Mouse (Mus musculus) macrophage (primary cell): ENCODE data around the gene Kpna6. TPM values are rescaled to one million over a fixed set of nuclear protein-coding genes. Genes with fewer than 3 reads are reported as not detected.

Experiments used
- H3K27ac ChIP-seq: fragments of 350-480 bp; formaldehyde crosslinking; 2 replicates; pipeline ENCODE4 v1.9.0; 2021
- H3K36me3 ChIP-seq: fragments of 350-480 bp; formaldehyde crosslinking; 2 replicates; pipeline ENCODE4 v1.9.0; 2021; ENCODE audit errors: inconsistent target
- H3K4me3 ChIP-seq: fragments of 350-480 bp; formaldehyde crosslinking; 2 replicates; pipeline ENCODE4 v1.9.0; 2021; ENCODE audit errors: inconsistent target
- H3K79me2 ChIP-seq: fragments of 350-480 bp; formaldehyde crosslinking; 2 replicates; pipeline ENCODE4 v1.9.0; 2021; ENCODE audit errors: inconsistent target
- WGBS: methylation state at CpG from one replicate; pipeline ENCODE4 v1.1.7; 2026; ENCODE audit warnings: inconsistent platforms; ENCODE audit not compliant: missing documents; 5-methylcytosine and 5-hydroxymethylcytosine counted together
- polyA plus RNA-seq: library from polyadenylated mRNA; stranded (reverse); fragments of 250-400 nt; gene quantifications from 3 replicates; pipeline ENCODE4 v1.2.4, GENCODE M21; 2018; ENCODE audit warnings: inconsistent platforms

Kpna6 gene
- polyA plus RNA-seq, 1 experiment from 2014 or later: 30.7 TPM

DNA sequence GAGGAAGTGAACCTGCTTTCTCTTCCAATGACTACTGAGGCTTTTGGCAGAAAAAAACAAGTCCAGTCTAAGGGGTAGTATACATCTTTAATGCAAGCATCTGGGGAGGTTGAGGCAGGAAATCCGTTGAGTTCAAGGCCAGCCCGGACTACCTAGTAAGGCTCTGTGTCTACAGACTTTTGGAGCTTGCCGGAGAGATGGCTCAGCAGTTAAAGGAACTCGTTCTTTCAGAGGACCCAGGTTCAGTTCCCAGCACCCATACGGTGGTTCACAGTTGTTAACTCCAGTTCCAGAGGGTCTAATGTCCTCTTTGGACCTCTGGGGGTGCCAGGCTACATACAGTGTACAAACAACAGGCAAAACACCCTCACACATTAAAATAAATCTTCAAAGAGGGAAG lies 54.5 kb downstream of the Kpna6 start:
- Histone ChIP-seq H3K4me3 (peak overlapping the region; percentile 94), H3K79me2 (peaks cover 21% of the 10 kb centered on the region), H3K27ac (peak overlapping the region; percentile 65), H3K36me3 (peaks cover 16% of the 10 kb centered on the region; the same call in 1 of the 2 replicates)
- 95% methylated on average over 5 of the region's 5 CpGs for whole genome bisulfite sequencing

DNA sequence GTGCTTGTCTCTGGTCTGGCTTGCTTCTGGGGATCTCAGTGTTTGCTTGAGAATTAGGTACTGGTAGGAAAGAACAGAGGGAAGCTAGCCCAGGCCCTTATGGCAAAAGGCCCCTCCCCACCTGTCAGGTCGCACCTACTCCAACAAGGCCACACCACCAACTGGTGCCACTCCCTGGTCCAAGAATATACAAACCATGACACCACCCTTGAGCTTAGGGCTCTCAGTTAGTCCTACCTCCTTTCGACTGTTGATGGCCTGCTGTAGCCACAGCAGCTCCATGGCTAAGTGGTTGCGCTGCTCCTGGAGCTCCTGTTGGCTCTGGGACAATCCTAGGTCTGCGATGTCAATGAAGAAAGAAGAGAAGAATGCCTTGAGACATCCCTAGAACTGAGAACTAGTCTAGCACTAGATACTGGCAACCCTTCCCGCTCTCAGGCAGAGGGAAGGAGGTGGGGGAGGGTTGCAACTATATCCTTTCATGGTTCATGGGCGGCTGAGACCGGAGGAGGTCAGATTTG lies 55.4 kb downstream of the Kpna6 start:
- no peak overlapping the region for H3K27ac ChIP-seq
- H3K79me2 ChIP-seq: peaks cover 13% of the 10 kb centered on the region; the same call in 1 of the 2 replicates
- 95% methylated on average over 6 of the region's 7 CpGs for WGBS
- H3K36me3 ChIP-seq: peaks cover 16% of the 10 kb centered on the region; the same call in 1 of the 2 replicates
- no peak overlapping the region for H3K4me3 ChIP-seq

DNA sequence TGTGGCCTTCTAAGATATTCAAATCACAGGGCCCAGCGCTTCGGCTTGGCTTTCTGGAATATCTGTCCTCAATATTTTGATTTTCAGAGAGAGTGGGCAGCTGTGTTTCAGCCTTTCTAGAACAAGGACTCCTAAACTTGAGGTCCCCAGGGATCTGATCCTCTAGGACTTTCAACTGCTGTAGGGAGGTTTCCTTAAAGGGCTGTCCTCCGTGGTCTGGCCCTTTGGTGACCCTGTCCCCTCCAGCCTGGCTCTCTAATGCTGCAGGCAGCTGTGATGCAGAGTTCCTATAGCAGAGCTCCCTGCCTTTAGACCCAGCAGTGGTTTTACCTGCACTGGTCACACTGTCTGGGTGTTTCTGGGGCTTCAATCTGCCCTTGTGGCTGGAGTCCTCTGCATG lies 55.9 kb downstream of the Kpna6 start:
- Histone ChIP-seq H3K36me3 (peaks cover 16% of the 10 kb centered on the region; the same call in 1 of the 2 replicates), H3K79me2 (peaks cover 7% of the 10 kb centered on the region; the same call in 1 of the 2 replicates), H3K4me3 (no peak overlapping the region), H3K27ac (no peak overlapping the region)
- WGBS: 94% methylated on average over 3 of the region's 3 CpGs

DNA sequence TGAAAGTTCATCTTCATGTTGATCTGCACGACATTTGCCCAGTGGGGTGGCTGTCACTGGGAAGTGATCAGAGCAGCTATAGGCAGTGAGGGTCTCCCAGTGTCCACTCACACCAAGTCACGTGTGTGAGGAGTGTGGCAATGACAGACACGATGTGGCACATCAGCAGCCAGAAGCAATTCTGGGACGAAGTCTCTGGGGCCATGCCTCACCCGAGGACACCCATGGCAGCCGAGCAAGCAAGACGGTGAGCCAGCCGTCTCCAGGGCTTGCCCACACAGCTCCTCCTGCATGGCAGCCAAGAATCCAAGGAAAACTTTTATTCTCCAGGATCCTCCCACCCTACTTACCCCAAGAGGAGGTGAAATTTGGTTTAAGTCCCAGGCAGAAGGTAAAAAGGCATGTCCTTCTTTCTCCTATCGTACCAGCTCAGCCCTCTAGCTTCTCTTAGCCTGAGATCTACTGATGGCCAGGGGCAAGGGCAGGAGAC lies 56.7 kb downstream of the Kpna6 start:
- WGBS: 91% methylated on average over 9 of the region's 9 CpGs
- Histone ChIP-seq H3K27ac (no peak overlapping the region), H3K79me2 (peaks cover 7% of the 10 kb centered on the region; the same call in 1 of the 2 replicates), H3K36me3 (peaks cover 16% of the 10 kb centered on the region; the same call in 1 of the 2 replicates), H3K4me3 (no peak overlapping the region)

DNA sequence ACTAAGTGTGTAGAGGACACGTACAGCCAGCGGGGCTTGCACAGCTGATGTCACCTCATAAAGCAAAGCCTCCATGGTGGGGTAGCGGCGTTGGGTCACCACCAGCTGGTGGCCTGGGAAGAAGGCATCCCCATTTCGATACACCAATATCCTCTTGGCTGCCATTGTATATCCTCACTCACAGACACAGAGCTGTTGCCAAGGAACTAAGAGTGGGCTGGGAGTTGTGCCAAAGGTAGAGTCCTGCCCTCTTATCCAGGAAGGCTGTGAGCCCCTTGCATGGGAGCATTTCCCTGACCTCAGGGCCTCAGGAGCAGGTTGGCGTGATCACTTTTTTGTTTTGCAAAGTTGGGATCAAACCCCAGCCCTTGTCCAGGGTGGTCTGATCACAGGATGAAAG lies 58.5 kb downstream of the Kpna6 start, which contains the start of gene Dcdc2b:
Gene Dcdc2b (minus strand): TSS at position 165 of the 400 bp plus-strand sequence.
- H3K36me3 ChIP-seq: peaks cover 25% of the 10 kb centered on the region; the same call in 1 of the 2 replicates
- no peak within 1 kb of the TSS for H3K27ac ChIP-seq
- H3K4me3 ChIP-seq: no peak within 1 kb of the TSS
- peaks cover 7% of the 10 kb centered on the region; the same call in 1 of the 2 replicates for H3K79me2 ChIP-seq
- 99% methylated on average over 6 of the region's 6 CpGs for WGBS

DNA sequence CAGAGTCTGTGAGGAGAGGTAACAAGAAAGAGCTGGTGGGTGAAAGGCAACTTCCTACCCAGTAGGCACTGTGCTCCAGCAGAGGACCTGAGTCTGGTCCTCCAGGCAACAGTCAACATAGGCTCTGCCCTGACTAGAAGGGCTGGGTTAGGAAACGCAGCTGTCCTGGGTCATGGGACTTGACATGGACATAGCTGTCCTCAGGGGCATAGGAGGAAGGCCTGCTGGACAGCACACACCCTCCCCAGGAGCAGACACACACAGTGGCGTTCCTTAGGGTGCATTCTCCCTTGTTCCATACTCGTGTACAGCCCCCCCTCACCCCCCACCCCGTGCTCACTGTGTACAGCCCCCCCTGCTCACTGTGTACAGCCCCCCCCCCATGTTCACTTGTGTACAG lies 62.1 kb downstream of the Kpna6 start:
- Histone ChIP-seq H3K79me2 (no peaks in the 10 kb centered on the region), H3K27ac (no peak overlapping the region), H3K4me3 (no peak overlapping the region), H3K36me3 (peaks cover 30% of the 10 kb centered on the region; the same call in 1 of the 2 replicates)
- 85% methylated on average over 4 of the region's 4 CpGs for WGBS

DNA sequence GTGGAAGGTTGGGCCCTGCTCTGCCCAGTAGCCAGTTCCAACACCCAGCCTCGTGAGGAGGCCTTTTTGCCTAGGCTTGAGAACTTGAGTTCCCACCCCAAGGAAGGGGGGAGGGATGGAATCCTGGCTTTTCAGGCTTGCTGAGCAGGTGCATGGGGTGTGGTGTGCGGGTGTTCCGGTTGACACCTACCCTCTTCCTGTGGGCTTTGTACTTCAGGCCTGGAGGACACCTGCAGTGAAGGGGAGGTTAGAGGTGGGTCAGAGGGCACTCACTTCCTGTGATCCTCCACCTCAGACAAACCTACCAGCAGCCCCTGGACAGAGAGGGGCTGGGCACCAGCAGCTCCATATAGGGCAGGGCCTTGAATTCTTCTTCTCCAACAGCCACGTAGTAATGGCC lies 62.5 kb downstream of the Kpna6 start:
- 100% methylated on average over 4 of the region's 4 CpGs for WGBS
- no peaks in the 10 kb centered on the region for H3K79me2 ChIP-seq
- H3K4me3 ChIP-seq: no peak overlapping the region
- no peak overlapping the region for H3K27ac ChIP-seq
- peaks cover 34% of the 10 kb centered on the region for H3K36me3 ChIP-seq

DNA sequence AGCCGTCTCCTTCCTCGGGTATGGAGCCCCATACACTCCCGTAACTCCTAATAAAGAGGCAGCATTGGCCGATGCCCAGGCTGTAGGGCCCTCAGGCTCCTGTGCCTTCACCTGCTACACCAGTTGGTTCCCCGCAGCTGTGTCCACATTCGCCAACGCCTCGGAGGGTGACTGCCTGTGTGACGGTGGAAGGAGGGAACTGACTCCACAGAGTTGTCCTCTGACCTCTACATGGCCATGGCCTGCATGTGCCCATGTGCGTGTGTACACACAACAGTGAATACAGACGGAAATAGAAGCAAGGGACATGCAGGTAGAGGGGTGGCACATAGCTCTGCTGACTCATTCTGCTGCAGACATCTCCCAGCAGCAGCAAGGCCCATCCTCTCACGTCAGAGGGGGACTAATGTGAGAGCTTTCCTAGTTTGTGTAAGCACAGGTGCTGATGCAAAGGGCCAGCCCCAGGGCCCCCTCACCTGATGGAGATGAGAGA lies 63.4 kb downstream of the Kpna6 start:
- H3K27ac ChIP-seq: no peak overlapping the region
- H3K79me2 ChIP-seq: peaks cover 7% of the 10 kb centered on the region; the same call in 1 of the 2 replicates
- no peak overlapping the region for H3K4me3 ChIP-seq
- WGBS: 75% methylated on average over 12 of the region's 12 CpGs
- peaks cover 42% of the 10 kb centered on the region for H3K36me3 ChIP-seq

DNA sequence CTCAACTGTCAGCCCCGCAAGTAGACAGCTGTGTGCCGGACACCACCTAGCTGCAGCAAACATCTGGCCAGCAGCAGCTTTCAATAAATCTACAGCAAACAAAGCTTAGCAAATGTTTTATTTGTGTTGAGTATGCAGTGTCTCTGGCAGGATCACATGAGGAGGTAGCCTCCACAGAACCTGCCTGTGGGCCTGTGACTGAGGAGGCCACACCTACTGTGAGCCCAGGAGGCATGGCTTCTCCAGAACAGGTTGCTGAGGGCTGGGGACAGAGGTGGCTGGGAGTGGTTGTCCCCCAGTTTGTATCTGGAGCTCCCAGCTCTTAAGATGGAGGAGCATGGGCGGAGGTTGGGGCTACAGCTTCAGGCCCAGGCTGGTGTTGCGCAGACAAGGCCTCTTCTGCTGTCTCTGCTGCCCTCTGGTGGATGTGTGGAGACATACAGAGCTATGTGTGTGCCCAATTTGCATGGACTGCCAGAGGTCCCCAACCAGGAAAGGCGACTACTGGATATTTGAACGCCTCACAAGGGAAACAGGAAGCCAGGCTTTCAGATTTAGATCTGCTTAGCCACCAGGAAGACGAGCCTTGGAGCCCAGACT lies 64.0 kb downstream of the Kpna6 start:
- 46% methylated on average over 7 of the region's 7 CpGs for WGBS
- Histone ChIP-seq H3K4me3 (no peak overlapping the region), H3K36me3 (peaks cover 49% of the 10 kb centered on the region), H3K27ac (no peak overlapping the region), H3K79me2 (peaks cover 14% of the 10 kb centered on the region)

DNA sequence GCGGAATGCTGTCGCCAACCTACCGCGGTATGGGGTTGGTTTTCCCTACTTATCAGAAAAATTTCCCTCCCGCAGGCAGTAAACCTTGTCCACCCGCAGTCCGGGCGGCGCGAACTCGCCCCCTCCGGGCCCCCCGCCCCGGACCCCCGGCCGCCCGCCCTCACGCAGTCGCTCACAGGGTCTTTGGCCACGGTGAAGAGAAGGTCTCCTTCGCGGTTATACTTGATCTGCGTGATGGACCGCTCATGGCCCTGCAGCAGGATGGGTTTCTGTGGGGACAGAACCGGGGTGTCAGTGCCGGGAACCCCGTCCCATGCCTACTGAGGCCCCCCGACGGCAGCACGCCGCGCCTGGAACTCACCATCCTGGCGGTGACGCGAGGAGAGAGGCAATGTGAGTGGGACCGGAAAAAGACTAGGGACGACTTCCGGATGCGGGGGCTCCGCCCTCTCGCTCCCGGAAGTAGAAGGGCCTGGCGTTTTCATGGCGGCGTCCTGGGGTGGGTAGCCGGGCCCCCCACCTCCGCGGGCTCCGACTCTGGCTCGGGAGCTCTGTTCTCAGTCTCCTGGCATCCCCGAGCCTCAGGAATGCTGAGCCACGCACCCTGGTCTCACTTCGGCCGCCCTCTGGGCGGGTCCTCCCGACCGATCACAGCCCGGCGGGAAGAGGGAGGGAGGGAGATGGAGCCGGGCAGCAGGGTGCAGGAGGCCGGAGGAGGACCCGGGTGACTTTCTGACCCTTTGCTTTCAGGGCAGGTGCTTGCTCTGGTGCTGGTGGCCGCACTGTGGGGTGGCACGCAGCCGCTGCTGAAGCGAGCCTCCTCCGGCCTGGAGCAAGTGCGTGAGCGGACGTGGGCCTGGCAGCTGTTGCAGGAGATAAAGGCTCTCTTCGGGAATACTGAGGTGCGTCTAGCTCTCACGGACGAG lies 72.1 kb downstream of the Kpna6 start, which contains the start of the genes Eif3i and Tmem234:
Gene Eif3i (minus strand): TSS at position 416 of the 926 bp plus-strand sequence.
Gene Tmem234 (plus strand): TSS at position 436 of the 926 bp plus-strand sequence.
- peaks cover 35% of the 10 kb centered on the region for H3K36me3 ChIP-seq
- H3K4me3 ChIP-seq: peak within 1 kb of the TSS; percentile 65
- peaks cover 72% of the 10 kb centered on the region for H3K79me2 ChIP-seq
- under 1% methylated on average over 58 of the region's 74 CpGs for WGBS
- peak within 1 kb of the TSS; percentile 35; the same call in 1 of the 2 replicates for H3K27ac ChIP-seq

Other genes with a start within 250 kb of the Kpna6 start
- gene Zbtb8b, start 231.9 kb downstream of the Kpna6 start, polyA plus RNA-seq: not detected in 3 replicates
- 17.0 to 25.7 TPM (median 21.5 TPM) in 3 replicates for gene Bsdc1, start 211.2 kb downstream of the Kpna6 start, polyA plus RNA-seq
- gene Tssk3, start 181.7 kb downstream of the Kpna6 start, polyA plus RNA-seq: not detected in 3 replicates
- not detected in 3 replicates for gene Fam229a, start 181.6 kb downstream of the Kpna6 start, polyA plus RNA-seq
- gene Marcksl1, start 159.2 kb downstream of the Kpna6 start, polyA plus RNA-seq: 18.5 to 109 TPM (median 91.5 TPM) in 3 replicates
- 45.9 to 65.7 TPM (median 51.4 TPM) in 3 replicates for gene Hdac1, start 130.1 kb downstream of the Kpna6 start, polyA plus RNA-seq
- gene Lck, start 99.1 kb downstream of the Kpna6 start, polyA plus RNA-seq: 0.19 to 0.57 TPM (median 0.27 TPM) in 3 replicates
- not detected in 3 replicates for gene Fam167b, start 94.2 kb downstream of the Kpna6 start, polyA plus RNA-seq
- gene Eif3i, start 72.1 kb downstream of the Kpna6 start, polyA plus RNA-seq: 58.7 to 140 TPM (median 87.3 TPM) in 3 replicates
- 91.3 to 152 TPM (median 129 TPM) in 3 replicates for gene Tmem234, start 72.1 kb downstream of the Kpna6 start, polyA plus RNA-seq
- gene Dcdc2b, start 58.5 kb downstream of the Kpna6 start, polyA plus RNA-seq: 0.47 to 0.77 TPM in 2 of 3 replicates, not detected in the other
- 7.5 to 12.3 TPM (median 8.9 TPM) in 3 replicates for gene Iqcc, start 53.7 kb downstream of the Kpna6 start, polyA plus RNA-seq
- gene Ccdc28b, start 48.8 kb downstream of the Kpna6 start, polyA plus RNA-seq: 12.7 to 15.3 TPM (median 14.1 TPM) in 3 replicates
- gene Txlna, start 31.7 kb downstream of the Kpna6 start, polyA plus RNA-seq: 34.1 to 39.3 TPM (median 37.5 TPM) in 3 replicates
- gene Tmem39b, start 24.1 kb upstream of the Kpna6 start, polyA plus RNA-seq: 4.1 to 7.6 TPM (median 5.6 TPM) in 3 replicates
- 60.8 to 81.1 TPM (median 62.9 TPM) in 3 replicates for gene Khdrbs1, start 69.5 kb upstream of the Kpna6 start, polyA plus RNA-seq
- 220 to 982 TPM (median 230 TPM) in 3 replicates for gene Ptp4a2, start 138.5 kb upstream of the Kpna6 start, polyA plus RNA-seq